Mouse (Mus musculus): ENCODE measurements around the gene Rgl1. TPM values are rescaled to one million over a fixed set of nuclear protein-coding genes. Genes with fewer than 3 reads are reported as not detected.

Rgl1 gene
- polyA plus RNA-seq, 3 experiments from 2014 or later, result 0.74 to 0.94 TPM; not detected in 1

GRCm38 (mm10) chr1:152713924-152714323 lies 52.2 kb downstream of the Rgl1 start:
- no peak for ATAC-seq

- no peak for ATAC-seq
Observed at GRCm38 (mm10) chr1:152711037-152711436, 55.1 kb downstream of the Rgl1 start.

- no peak for ATAC-seq
Observed at GRCm38 (mm10) chr1:152707560-152707959, 58.6 kb downstream of the Rgl1 start.

GRCm38 (mm10) chr1:152703941-152704340 lies 62.2 kb downstream of the Rgl1 start:
- ATAC-seq, result no peak

GRCm38 (mm10) chr1:152702920-152703319 lies 63.2 kb downstream of the Rgl1 start:
- no peak for ATAC-seq

GRCm38 (mm10) chr1:152701066-152701465 lies 65.1 kb downstream of the Rgl1 start:
- no peak for ATAC-seq

GRCm38 (mm10) chr1:152697341-152697740 lies 68.8 kb downstream of the Rgl1 start:
- ATAC-seq, result no peak

- ATAC-seq, result no peak
Observed at GRCm38 (mm10) chr1:152695491-152695890, 70.7 kb downstream of the Rgl1 start.

GRCm38 (mm10) chr1:152689968-152690367 lies 76.2 kb downstream of the Rgl1 start:
- ATAC-seq, result no peak

GRCm38 (mm10) chr1:152687733-152688181 lies 78.4 kb downstream of the Rgl1 start:
- ATAC-seq, result no peak

- no peak for ATAC-seq
Observed at GRCm38 (mm10) chr1:152687099-152687730, 78.9 kb downstream of the Rgl1 start.

- no peak for ATAC-seq
Observed at GRCm38 (mm10) chr1:152685531-152685930, 80.6 kb downstream of the Rgl1 start.

GRCm38 (mm10) chr1:152682368-152683194 lies 83.6 kb downstream of the Rgl1 start:
- no peak for ATAC-seq

GRCm38 (mm10) chr1:152681676-152682367 lies 84.3 kb downstream of the Rgl1 start:
- no peak for ATAC-seq

GRCm38 (mm10) chr1:152681116-152681515 lies 85.0 kb downstream of the Rgl1 start:
- no peak for ATAC-seq

GRCm38 (mm10) chr1:152678451-152678850 lies 87.7 kb downstream of the Rgl1 start:
- no peak for ATAC-seq

- no peak for ATAC-seq
Observed at GRCm38 (mm10) chr1:152677482-152678211, 88.5 kb downstream of the Rgl1 start.

- ATAC-seq, result no peak
Observed at GRCm38 (mm10) chr1:152669446-152670180, 96.5 kb downstream of the Rgl1 start.

- no peak for ATAC-seq
Observed at GRCm38 (mm10) chr1:152660436-152660835, 105.7 kb downstream of the Rgl1 start.

- no peak for ATAC-seq
Observed at GRCm38 (mm10) chr1:152659961-152660360, 106.2 kb downstream of the Rgl1 start.

- ATAC-seq, result no peak
Observed at GRCm38 (mm10) chr1:152656601-152657000, 109.5 kb downstream of the Rgl1 start.

- ATAC-seq, result no peak
Observed at GRCm38 (mm10) chr1:152654851-152655250, 111.3 kb downstream of the Rgl1 start.

Data from inflammation-experienced regulatory T-cells, adult 6 months (primary cell).